Mouse (Mus musculus) right cerebral cortex, postnatal 25 days (tissue): ENCODE data around the gene Zbtb37.

Experiments used
- DNase-seq: peaks from one replicate; pipeline ENCODE4 v3.0.0; 2022

Gene Zbtb37

DNA sequence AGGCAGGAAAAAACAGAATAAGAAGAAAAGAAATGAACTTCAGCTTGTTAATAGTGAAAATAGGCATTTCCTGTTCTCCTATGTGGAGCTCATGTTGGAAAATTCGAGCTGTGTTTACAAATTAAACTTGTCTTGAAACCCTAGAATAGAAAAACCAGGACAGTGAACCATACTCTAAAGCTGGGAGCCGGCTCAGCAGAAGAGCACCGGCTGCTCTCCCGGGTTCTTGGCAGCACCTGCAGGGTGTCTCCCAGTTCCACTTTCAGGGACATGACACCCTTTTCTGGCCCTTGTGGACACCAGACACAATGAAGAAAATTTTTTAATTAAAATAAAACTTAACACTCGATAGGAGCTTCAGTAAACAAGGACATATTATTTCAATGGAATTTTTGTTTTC lies 66.0 kb downstream of the Zbtb37 start:
- no peak for DNase-seq

DNA sequence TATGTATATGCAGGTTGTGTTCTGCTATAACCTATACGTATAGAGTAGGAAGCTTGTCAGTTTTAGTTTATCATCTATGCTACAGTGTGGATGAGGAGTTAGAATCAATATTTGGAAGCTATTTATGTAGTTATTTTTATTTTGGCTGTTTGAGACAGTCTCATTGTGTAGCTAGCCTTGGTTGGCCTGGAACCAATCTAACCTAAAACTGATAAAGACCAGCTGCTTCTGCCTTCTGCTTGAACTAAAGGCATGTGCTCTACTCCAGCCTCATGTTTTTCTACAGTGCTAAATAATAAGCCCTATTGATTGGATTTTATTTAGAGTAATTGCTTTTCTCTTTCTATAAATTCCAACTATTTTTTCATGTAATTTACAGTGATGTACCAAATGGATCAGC lies 67.4 kb downstream of the Zbtb37 start:
- DNase-seq = no peak

DNA sequence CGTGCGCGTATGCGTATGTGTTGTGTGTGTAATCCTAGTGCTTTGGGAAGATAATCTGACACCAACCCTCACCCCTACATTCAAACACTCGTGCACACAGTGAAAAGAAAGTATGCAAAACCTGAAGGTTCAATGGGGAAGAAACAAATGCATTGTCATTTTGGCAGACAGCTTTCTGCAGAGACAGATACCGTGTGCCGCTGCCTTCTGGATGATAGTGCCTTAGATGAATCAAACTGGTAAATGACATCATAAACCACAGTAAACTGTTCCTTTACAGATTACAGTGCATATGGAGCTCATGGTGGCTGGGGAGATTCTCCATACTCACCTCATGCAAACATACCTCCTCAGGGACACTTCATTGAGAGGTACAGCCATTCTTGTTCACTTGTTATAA lies 71.5 kb downstream of the Zbtb37 start:
- DNase-seq = no peak
